Mouse (Mus musculus) midbrain, embryonic 15.5 days (tissue): ENCODE measurements at regions not wholly inside any gene's neighbourhood (a gene's known extent, or its start where the extent isn't known, plus 50 kb on each side); places are given as distances from the start of the nearest gene placed in this dataset.

ENCODE experiments used
- ATAC-seq: fragments of 200-750 bp; cut with Nextera tagmentation; replicated peaks from 2 replicates; pipeline ENCODE4 v1.8.0; 2017; ENCODE audit warnings: moderate TSS enrichment
- H3K27ac ChIP-seq: fragments of 300-500 bp; sonication (generic); 2 replicates; pipeline ENCODE4 v1.5.1; 2015; ENCODE audit warnings: mild to moderate bottlenecking, inconsistent platforms
- H3K27me3 ChIP-seq: fragments of 300-500 bp; sonication (generic); replicated peaks from 2 replicates; pipeline ENCODE4 v1.6.1; 2015; ENCODE audit warnings: inconsistent platforms
- H3K36me3 ChIP-seq: fragments of 300-500 bp; sonication (generic); replicated peaks from 2 replicates; pipeline ENCODE4 v1.6.1; 2015; ENCODE audit warnings: inconsistent platforms
- H3K4me1 ChIP-seq: fragments of 300-500 bp; sonication (generic); 2 replicates; pipeline ENCODE4 v1.6.1; 2015; ENCODE audit warnings: inconsistent platforms
- H3K4me2 ChIP-seq: fragments of 300-500 bp; sonication (generic); 2 replicates; pipeline ENCODE4 v1.6.1; 2015; ENCODE audit warnings: inconsistent platforms, mild to moderate bottlenecking, moderate library complexity
- H3K4me3 ChIP-seq: fragments of 300-500 bp; sonication (generic); 2 replicates; pipeline ENCODE4 v1.5.1; 2015; ENCODE audit warnings: mild to moderate bottlenecking, inconsistent platforms
- H3K9ac ChIP-seq: fragments of 300-500 bp; sonication (generic); 2 replicates; pipeline ENCODE4 v1.6.1; 2015; ENCODE audit warnings: mild to moderate bottlenecking, inconsistent platforms
- H3K9me3 ChIP-seq: fragments of 300-500 bp; sonication (generic); 2 replicates; pipeline ENCODE4 v1.6.1; 2016; ENCODE audit warnings: inconsistent platforms
- WGBS: fragments of 180-500 bp; shearing (Covaris S2); methylation state at CpG from one replicate; pipeline ENCODE4 v1.1.7; 2015; ENCODE audit warnings: mixed read lengths; 5-methylcytosine and 5-hydroxymethylcytosine counted together

DNA sequence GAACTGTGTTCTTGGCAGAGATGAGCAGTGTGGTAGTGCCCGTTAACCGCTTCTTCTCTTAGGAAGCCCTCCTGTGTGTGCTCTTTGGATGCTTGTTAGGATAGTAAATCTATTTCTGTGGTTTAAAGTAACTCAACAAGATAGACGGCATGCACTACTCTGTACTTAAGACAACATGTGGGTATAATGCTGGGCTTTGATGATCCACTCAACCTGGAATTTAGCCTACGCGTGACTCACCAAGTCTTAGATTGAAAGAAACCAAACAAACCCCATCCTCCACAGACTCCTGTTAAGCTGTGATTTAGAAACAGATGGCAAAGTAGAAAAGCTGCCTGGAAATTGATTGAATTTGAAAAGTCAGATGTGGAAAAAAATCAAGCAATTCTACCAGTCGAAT lies 673.5 kb downstream of the Olfm4 start:
- WGBS = 76% methylated on average over 6 of the region's 6 CpGs
- no peak for ATAC-seq
- H3K9ac ChIP-seq = no peak overlapping the region
- H3K4me1 ChIP-seq = no peaks in the 10 kb centered on the region
- H3K27me3 ChIP-seq = no peaks in the 10 kb centered on the region
- no peaks in the 10 kb centered on the region for H3K36me3 ChIP-seq
- H3K4me2 ChIP-seq = no peak overlapping the region
- H3K9me3 ChIP-seq = no peaks in the 10 kb centered on the region
- no peak overlapping the region for H3K27ac ChIP-seq
- no peak overlapping the region for H3K4me3 ChIP-seq

DNA sequence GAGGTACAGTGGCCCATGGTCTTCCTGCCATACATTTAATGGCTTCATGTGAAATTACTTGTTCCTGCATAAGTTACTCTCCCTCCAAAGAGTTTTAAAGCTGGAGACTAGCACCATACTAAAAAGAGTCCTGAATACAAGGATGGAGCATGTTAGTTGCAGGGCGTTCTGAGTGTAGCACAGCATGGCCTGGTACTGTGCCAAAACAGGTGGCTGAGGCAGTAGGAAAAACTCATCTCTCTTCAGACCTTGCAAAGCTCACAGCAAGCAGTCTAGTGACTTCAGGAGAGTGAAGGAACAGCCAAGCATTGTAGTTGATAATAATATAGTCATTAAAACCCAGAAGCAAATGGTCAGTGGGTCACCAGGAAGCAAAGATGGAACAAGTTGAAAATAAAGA lies 699.0 kb downstream of the Olfm4 start:
- no peak for ATAC-seq
- Histone ChIP-seq H3K36me3 (no peaks in the 10 kb centered on the region), H3K9ac (no peak overlapping the region), H3K9me3 (no peaks in the 10 kb centered on the region), H3K4me3 (no peak overlapping the region), H3K4me2 (no peak overlapping the region), H3K27me3 (no peaks in the 10 kb centered on the region), H3K27ac (no peak overlapping the region), H3K4me1 (peaks cover 5% of the 10 kb centered on the region; the same call in 1 of the 2 replicates)
- 56% methylated on average over 1 of the region's 1 CpGs for WGBS

DNA sequence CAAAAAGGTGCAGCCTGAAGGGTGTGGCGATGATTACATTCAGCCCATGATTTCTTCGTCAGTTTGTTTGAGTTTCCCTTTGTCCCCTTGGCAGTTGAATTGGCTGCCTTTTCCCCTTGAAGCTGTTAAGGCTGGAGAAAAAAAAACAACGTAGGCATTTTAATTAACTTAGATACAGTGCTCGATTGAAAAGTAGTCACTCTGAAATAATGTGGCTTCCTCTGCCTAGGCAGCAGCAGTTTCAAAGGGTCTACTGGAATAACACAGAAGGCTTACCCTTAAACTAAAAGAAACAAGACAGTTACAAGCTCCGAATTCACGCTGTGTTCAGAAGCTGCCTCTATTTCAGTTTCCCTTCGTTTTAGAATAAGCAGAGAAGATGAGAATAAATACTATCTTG lies 699.4 kb downstream of the Olfm4 start:
- no peak overlapping the region for H3K4me3 ChIP-seq
- peaks cover 5% of the 10 kb centered on the region; the same call in 1 of the 2 replicates for H3K4me1 ChIP-seq
- no peak overlapping the region for H3K4me2 ChIP-seq
- no peaks in the 10 kb centered on the region for H3K9me3 ChIP-seq
- no peaks in the 10 kb centered on the region for H3K27me3 ChIP-seq
- no peak overlapping the region for H3K9ac ChIP-seq
- WGBS = 38% methylated on average over 7 of the region's 7 CpGs
- ATAC-seq = no peak
- peak overlapping the region; percentile 18; the same call in 1 of the 2 replicates for H3K27ac ChIP-seq
- H3K36me3 ChIP-seq = no peaks in the 10 kb centered on the region

DNA sequence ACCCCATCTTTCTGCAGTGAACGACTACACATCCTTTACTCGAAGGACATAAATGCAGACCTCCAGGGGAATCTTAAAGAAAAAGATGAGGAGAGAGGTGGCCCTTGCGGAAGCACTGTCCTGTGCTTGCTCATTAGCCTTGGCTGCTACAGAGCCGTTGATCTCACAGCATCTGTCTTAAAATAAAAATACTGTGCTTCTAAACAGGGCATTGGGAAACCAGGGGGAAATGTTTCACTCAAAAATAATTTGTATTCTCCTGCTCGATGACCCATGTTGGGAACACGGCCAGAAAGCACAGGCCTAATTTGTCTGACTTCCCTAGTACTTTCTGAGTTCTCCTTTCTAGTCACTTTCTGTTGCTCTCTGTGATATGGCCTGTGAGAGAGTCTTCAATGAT lies 699.8 kb downstream of the Olfm4 start:
- peaks cover 5% of the 10 kb centered on the region; the same call in 1 of the 2 replicates for H3K4me1 ChIP-seq
- no peak overlapping the region for H3K4me2 ChIP-seq
- no peaks in the 10 kb centered on the region for H3K27me3 ChIP-seq
- H3K9ac ChIP-seq = no peak overlapping the region
- H3K27ac ChIP-seq = peak overlapping the region; percentile 18; the same call in 1 of the 2 replicates
- ATAC-seq = no peak
- no peak overlapping the region for H3K4me3 ChIP-seq
- no peaks in the 10 kb centered on the region for H3K9me3 ChIP-seq
- H3K36me3 ChIP-seq = no peaks in the 10 kb centered on the region
- WGBS = 56% methylated on average over 6 of the region's 6 CpGs

DNA sequence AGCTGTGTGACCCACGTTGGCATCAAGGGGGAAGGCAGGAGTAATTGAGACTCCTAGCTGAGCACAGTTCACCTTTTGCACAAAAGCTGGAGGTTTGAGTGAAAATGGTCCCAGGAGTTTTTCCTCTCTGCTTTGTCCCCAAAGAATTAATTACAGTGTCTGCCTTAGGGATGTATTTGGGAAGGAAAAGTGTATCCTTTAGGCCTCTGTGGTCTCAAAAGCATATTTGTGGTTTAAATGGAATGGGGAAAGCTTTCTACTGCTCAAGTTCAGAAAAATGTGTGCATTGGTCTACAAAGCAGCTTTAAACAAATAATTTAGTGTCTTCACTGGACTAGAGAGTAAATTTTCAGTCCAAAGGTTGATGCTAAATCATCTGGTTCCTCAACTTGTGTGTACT lies 706.6 kb downstream of the Olfm4 start:
- Histone ChIP-seq H3K27me3 (no peaks in the 10 kb centered on the region), H3K4me2 (no peak overlapping the region), H3K27ac (no peak overlapping the region), H3K4me3 (no peak overlapping the region), H3K9me3 (no peaks in the 10 kb centered on the region), H3K4me1 (no peaks in the 10 kb centered on the region), H3K9ac (no peak overlapping the region), H3K36me3 (no peaks in the 10 kb centered on the region)
- ATAC-seq = no peak
- WGBS = 22% methylated on average over 1 of the region's 1 CpGs

DNA sequence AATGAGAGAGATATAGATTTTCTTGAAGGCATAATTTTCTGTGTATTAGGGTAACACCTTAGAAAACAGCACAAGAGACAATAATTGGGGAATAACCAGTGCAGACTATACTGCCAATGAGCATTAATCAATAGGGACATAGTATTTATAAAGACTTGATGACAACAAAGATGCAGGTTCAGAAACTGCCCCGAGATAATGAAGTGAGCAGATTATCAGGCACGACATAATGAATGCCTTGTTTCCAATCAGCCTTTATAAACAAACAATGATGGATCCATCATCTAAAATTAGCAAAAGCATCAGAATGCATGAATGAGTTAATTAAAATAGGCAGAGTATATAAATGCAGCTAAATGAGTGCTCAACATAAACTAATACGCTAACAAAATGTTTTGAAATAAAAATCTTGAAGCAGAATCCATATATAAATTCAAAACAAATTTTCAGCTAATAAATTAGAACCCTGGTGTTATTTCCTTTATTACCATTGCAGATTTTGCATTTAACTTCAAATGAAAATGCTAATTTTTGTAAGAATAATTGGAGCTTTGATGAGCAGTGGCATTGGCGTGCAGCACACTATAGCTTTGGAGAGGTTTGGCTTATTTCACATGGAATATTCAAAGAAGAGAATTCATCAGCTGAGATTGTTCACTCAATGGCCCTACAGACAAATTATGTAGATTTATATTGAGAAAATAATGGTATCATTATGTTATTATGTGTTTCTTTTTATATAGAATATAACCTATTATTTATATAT lies 739.1 kb downstream of the Olfm4 start:
- no peaks in the 10 kb centered on the region for H3K36me3 ChIP-seq
- H3K9ac ChIP-seq = no peak overlapping the region
- no peaks in the 10 kb centered on the region for H3K4me1 ChIP-seq
- H3K27me3 ChIP-seq = no peaks in the 10 kb centered on the region
- WGBS = 59% methylated on average over 4 of the region's 4 CpGs
- H3K9me3 ChIP-seq = no peaks in the 10 kb centered on the region
- no peak overlapping the region for H3K27ac ChIP-seq
- no peak overlapping the region for H3K4me2 ChIP-seq
- no peak overlapping the region for H3K4me3 ChIP-seq
- no peak for ATAC-seq

DNA sequence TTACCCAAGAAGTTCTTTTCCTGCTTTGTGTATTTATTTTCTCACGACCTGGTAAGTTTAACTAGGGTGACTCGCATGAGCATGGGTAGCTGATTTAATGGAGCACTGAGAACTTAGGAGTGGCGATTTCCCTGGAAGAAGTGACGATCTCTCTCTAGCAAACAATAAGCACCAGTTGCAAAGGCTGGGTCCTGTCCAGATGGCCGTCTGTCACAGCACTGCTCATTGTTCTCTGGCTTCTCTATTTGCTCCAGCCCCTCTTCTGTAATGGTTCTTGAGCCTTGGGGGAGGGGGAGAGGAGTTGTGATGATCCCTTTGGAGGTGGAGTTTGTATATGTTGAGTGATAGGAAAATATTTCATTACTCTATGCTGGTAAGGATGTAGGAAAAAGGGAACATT lies 747.3 kb downstream of the Olfm4 start:
- Histone ChIP-seq H3K9me3 (peaks cover 5% of the 10 kb centered on the region; the same call in 1 of the 2 replicates), H3K27ac (no peak overlapping the region), H3K4me2 (no peak overlapping the region), H3K9ac (no peak overlapping the region), H3K4me1 (no peaks in the 10 kb centered on the region), H3K4me3 (no peak overlapping the region), H3K36me3 (no peaks in the 10 kb centered on the region), H3K27me3 (no peaks in the 10 kb centered on the region)
- no peak for ATAC-seq
- WGBS = 59% methylated on average over 5 of the region's 5 CpGs
